Comparison of ENCODE assay signal across 24 mouse cellular contexts in genomic region chr2:61193976-61194375, GRCm38 (mm10).
DNase-seq lines count a peak whose midpoint lies in the region; ATAC-seq and TF ChIP-seq lines count a peak whose summit lies in the region.
"Had no signal": no experiment of that assay in that cellular context is flagged by ENCODE, and none has a peak within 500 bp of the region (broad histone marks: within the 10 kb centered on the region; RNA-seq: fewer than 3 reads in every experiment).

No protein-coding gene starts in this region.

- ATAC-seq in kidney, embryonic 14.5 days (ENCODE audit: low FRiP score, low TSS enrichment): no peak
- 0 out of 2 replicates have a peak, but pooled peaks have one; percentile 15 for ATAC-seq in kidney, embryonic 16.5 days (ENCODE audit: low FRiP score, low TSS enrichment)
- ATAC-seq in intestine, postnatal 0 days: no peak
- ATAC-seq: CD4-positive, CD25-positive, alpha-beta regulatory T cell, adult 4 months; forebrain, embryonic 14.5 days had no signal

- WGBS in kidney, embryonic 14.5 days: 20% methylated on average over 2 of the region's 2 CpGs
- 8% methylated on average over 2 of the region's 2 CpGs for WGBS in kidney, embryonic 16.5 days
- 21% methylated on average over 2 of the region's 2 CpGs for WGBS in intestine, postnatal 0 days

- H3K4me3 ChIP-seq in kidney, embryonic 14.5 days (ENCODE audit: low read length): no peak overlapping the region
- H3K4me3 ChIP-seq in kidney, embryonic 16.5 days (ENCODE audit: low read length): no peak overlapping the region
- H3K4me3 ChIP-seq in left cerebral cortex, adult 2 months: no peak overlapping the region
- H3K4me3 ChIP-seq in intestine, postnatal 0 days (ENCODE audit: low read depth, low read length): no peak overlapping the region
- H3K4me3 ChIP-seq: embryonic facial prominence, embryonic 15.5 days; erythroblast, embryonic 14.5 days; forebrain, embryonic 10.5 days; heart, embryonic 13.5 days; hindbrain, embryonic 13.5 days had no signal

- TF ChIP-seq CTCF in left cerebral cortex, adult 2 months (IDR thresholded peaks at IDR 0.05): no peak
- no peak for TF ChIP-seq CTCF in intestine, postnatal 0 days (IDR thresholded peaks at IDR 0.05; ENCODE audit: low read depth)

- H3K27ac ChIP-seq in kidney, embryonic 14.5 days (ENCODE audit: low read depth, low read length): no peak overlapping the region; the same call in 1 of the 2 replicates
- H3K27ac ChIP-seq in kidney, embryonic 16.5 days (ENCODE audit: low read length): peak overlapping the region; percentile 0; the same call in 1 of the 2 replicates
- H3K27ac ChIP-seq in left cerebral cortex, adult 2 months: no peak overlapping the region
- H3K27ac ChIP-seq in intestine, postnatal 0 days (ENCODE audit: low read depth, low read length): no peak overlapping the region
- H3K27ac ChIP-seq: embryonic facial prominence, embryonic 15.5 days; forebrain, embryonic 10.5 days; heart, embryonic 13.5 days; hindbrain, embryonic 13.5 days had no signal

- no peaks in the 10 kb centered on the region for H3K27me3 ChIP-seq in kidney, embryonic 14.5 days (ENCODE audit: control insufficient read depth, insufficient read depth, low read length)
- H3K27me3 ChIP-seq in kidney, embryonic 16.5 days (ENCODE audit: insufficient read depth, low read length): no peaks in the 10 kb centered on the region
- no peaks in the 10 kb centered on the region for H3K27me3 ChIP-seq in intestine, postnatal 0 days (replicated peaks; ENCODE audit: control insufficient read depth, insufficient read depth, low read length)
- H3K27me3 ChIP-seq: embryonic facial prominence, embryonic 15.5 days; heart, embryonic 13.5 days; hindbrain, embryonic 13.5 days had no signal

- intact Hi-C loops in left cerebral cortex, adult 2 months (cut with DNase I): no loop called here

- H3K4me2 ChIP-seq in kidney, embryonic 14.5 days (replicated peaks; ENCODE audit: low read depth, low read length): no peak overlapping the region
- H3K4me2 ChIP-seq in kidney, embryonic 16.5 days (replicated peaks; ENCODE audit: low read depth, low read length): no peak overlapping the region
- no peak overlapping the region for H3K4me2 ChIP-seq in intestine, postnatal 0 days (replicated peaks; ENCODE audit: low read depth)
- H3K4me2 ChIP-seq: embryonic facial prominence, embryonic 15.5 days; heart, embryonic 13.5 days; hindbrain, embryonic 13.5 days had no signal

- H3K9me3 ChIP-seq in kidney, embryonic 14.5 days (ENCODE audit: control insufficient read depth, low read length): no peaks in the 10 kb centered on the region
- no peaks in the 10 kb centered on the region for H3K9me3 ChIP-seq in kidney, embryonic 16.5 days (ENCODE audit: low read length)
- no peaks in the 10 kb centered on the region for H3K9me3 ChIP-seq in intestine, postnatal 0 days (ENCODE audit: control insufficient read depth)
- H3K9me3 ChIP-seq: embryonic facial prominence, embryonic 15.5 days; forebrain, embryonic 10.5 days; G1E; heart, embryonic 13.5 days; hindbrain, embryonic 13.5 days had no signal

- no peaks in the 10 kb centered on the region for H3K36me3 ChIP-seq in kidney, embryonic 14.5 days (ENCODE audit: control insufficient read depth, insufficient read depth, low read length)
- H3K36me3 ChIP-seq in kidney, embryonic 16.5 days (ENCODE audit: insufficient read depth, low read length): no peaks in the 10 kb centered on the region
- H3K36me3 ChIP-seq in intestine, postnatal 0 days (ENCODE audit: control insufficient read depth, insufficient read depth): no peaks in the 10 kb centered on the region
- H3K36me3 ChIP-seq: embryonic facial prominence, embryonic 15.5 days; forebrain, embryonic 10.5 days; G1E; heart, embryonic 13.5 days; hindbrain, embryonic 13.5 days had no signal

- H3K4me1 ChIP-seq in kidney, embryonic 14.5 days (ENCODE audit: control insufficient read depth, insufficient read depth, low read length): no peaks in the 10 kb centered on the region
- peaks cover 6% of the 10 kb centered on the region for H3K4me1 ChIP-seq in kidney, embryonic 16.5 days (ENCODE audit: insufficient read depth, low read length)
- H3K4me1 ChIP-seq in intestine, postnatal 0 days (replicated peaks; ENCODE audit: control insufficient read depth, insufficient read depth, low read length): no peaks in the 10 kb centered on the region
- H3K4me1 ChIP-seq: embryonic facial prominence, embryonic 15.5 days; forebrain, embryonic 10.5 days; hindbrain, embryonic 13.5 days had no signal

- no peak overlapping the region for H3K9ac ChIP-seq in kidney, embryonic 14.5 days (ENCODE audit: low read depth, low read length)
- no peak overlapping the region for H3K9ac ChIP-seq in kidney, embryonic 16.5 days (replicated peaks; ENCODE audit: low read length)
- no peak overlapping the region for H3K9ac ChIP-seq in intestine, postnatal 0 days (ENCODE audit: low read depth, low read length)
- H3K9ac ChIP-seq: embryonic facial prominence, embryonic 15.5 days; heart, embryonic 13.5 days; hindbrain, embryonic 13.5 days had no signal

- DNase-seq in embryo, embryonic 10 days (ENCODE audit: low spot score): peak; percentile 43
- DNase-seq in embryo, embryonic 9.5 days (ENCODE audit: extremely low spot score): no peak
- DNase-seq in kidney, adult 9 months: peak; percentile 32
- peak; percentile 11 to 12 for DNase-seq in kidney, postnatal 36 days
- no peak for DNase-seq in left cerebral cortex, adult 2 months (ENCODE audit: extremely low spot score in 1 of 2, low spot score in 2 of 2)
- DNase-seq: adrenal gland, adult 8-10 months; B cell, adult 2 months; cerebellum, adult 11-12 months; cerebellum, adult 9-10 months; cerebellum, postnatal 36 days; gastrocnemius, postnatal 36 days; heart, adult 11 months; heart, postnatal 36 days had no signal

Comparison
In these comparisons a context has a peak if more than half of its experiments do, and no peak if none do; other contexts are left out.
1. DNase-seq: peak in embryo, embryonic 10 days (single experiment), kidney, adult 9 months (single experiment) and kidney, postnatal 36 days (2 of 2); none in embryo, embryonic 9.5 days (single experiment) and left cerebral cortex, adult 2 months (0 of 2).